Mouse (Mus musculus) left cerebral cortex, postnatal 4 days (tissue): ENCODE results near the gene Tnfsf13b. TPM values are rescaled to one million over a fixed set of nuclear protein-coding genes. Genes with fewer than 3 reads are reported as not detected.

Experiments
- DNase-seq: peaks from one replicate; pipeline ENCODE4 v3.0.0-alpha.2; 2022
- intact Hi-C: fragments of 180-260 bp; cut with DNase I; formaldehyde crosslinking; loops from one replicate; pipeline ENCODE4 v1.15.1; 2025
- total RNA-seq, 2 experiments: library from RNA; stranded (reverse); gene quantifications; 2 replicates each; pipeline ENCODE4 v1.2.3; 2021

The Tnfsf13b gene
- total RNA-seq, 2 experiments from 2014 or later: 1.8 to 1.9 TPM

DNA sequence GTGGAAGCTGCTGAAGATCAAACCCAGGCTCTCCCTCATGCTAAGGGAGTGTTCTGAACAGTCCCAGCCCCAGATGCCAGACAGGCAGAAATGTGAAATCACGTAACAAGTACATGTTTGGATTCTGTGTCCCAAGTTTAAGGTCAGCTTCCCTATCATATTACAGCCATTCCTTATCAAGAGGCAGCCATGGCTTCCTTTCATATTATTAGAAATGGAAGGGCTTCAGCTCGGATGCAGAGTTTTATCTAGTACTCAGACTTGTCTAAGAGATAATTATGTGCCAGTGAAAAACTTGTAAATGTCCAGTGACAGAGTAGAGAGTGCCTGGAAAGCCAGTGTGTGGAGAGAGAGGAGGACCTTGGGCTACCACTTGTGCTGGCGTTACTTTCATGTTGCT is 34.6 kb downstream of the Tnfsf13b start:
- no peak for DNase-seq
- intact Hi-C loops: loop anchor here (5.0 to 10.0 kb wide), 2 partner anchors 361 to 974 kb away; no protein-coding TSS in a partner anchor

- intact Hi-C loops: loop anchor here (5.0 to 10.0 kb wide), 2 partner anchors 358 to 971 kb away; no protein-coding TSS in a partner anchor
- peak; percentile 56 for DNase-seq
These were observed 37.7 kb downstream of the Tnfsf13b start for GRCm38 (mm10) chr8:10043842-10044510.

- intact Hi-C loops: loop anchor here (10.0 kb wide), 1 partner anchor 969 kb away; no protein-coding TSS in a partner anchor
- DNase-seq: no peak
These were observed 39.5 kb downstream of the Tnfsf13b start for GRCm38 (mm10) chr8:10045743-10046142.

GRCm38 (mm10) chr8:10049162-10049561 is 42.9 kb downstream of the Tnfsf13b start:
- intact Hi-C loops: loop anchor here (10.0 kb wide), 1 partner anchor 966 kb away; no protein-coding TSS in a partner anchor
- DNase-seq: peak; percentile 15

DNA sequence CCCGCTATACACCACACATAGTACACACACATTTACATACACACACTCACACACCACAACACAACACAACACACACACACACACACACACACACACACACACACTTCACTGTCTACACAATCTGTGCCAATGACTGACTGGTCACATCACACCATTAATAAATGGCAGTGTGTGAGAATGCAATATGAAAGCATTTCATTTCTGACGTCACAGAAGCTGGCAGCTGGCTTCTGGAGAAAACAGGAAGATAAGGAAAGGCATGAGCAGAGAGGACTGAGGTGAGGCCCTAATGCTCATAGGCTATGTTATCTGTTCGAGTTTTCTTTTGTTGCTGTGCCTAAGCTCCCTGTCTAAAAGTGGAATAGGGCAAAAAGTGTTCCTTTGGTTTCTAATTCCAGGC is 45.3 kb downstream of the Tnfsf13b start:
- no peak for DNase-seq
- intact Hi-C loops: loop anchor here (5.0 kb wide), 2 partner anchors 101 to 116 kb away; partner anchors contain the start of gene Myo16

DNA sequence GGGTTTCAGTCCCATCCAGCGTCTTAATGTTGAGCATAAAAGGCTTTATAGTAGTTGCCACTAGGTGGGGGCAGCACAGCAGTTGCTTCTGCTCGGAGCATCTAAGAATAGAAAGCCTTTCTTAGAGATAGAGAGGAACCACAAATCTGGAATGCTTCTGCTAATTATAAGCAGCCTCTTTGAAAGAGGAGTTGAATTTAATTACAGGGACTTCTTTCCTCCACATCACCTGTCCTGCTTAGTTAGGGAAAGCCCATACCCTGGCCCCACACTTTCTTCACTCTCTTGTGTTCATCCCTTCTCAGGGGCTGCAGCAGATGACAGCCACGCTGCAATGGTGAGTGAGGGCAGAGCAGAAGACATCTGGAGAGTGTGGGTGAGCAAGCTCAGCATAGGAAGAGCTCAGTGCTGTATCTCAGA is 47.3 kb downstream of the Tnfsf13b start:
- DNase-seq: peak; percentile 62
- intact Hi-C loops: loop anchor here (5.0 kb wide), 2 partner anchors 99 to 114 kb away; partner anchors contain the start of gene Myo16

DNA sequence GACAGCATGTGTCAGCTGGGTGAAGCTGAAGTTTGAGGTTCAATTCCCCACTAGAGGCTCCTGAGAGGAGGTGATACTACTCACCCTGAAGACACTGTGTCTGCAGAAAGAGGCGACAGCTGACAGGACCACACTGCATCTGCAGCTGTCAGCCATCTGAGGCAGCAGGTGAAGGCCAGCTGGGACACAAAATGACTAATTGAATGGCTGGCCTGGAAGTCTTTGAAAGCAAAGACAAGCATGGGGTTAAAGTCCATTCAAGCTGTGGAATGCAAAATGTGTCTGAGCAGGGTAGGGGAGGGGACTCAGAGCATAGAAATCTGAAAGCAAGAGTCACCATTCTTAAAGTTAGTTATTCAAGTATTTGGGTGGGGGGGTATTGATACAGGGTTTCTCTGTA is 54.7 kb downstream of the Tnfsf13b start:
- DNase-seq: peak; percentile 4
- intact Hi-C loops: no loop called here

DNA sequence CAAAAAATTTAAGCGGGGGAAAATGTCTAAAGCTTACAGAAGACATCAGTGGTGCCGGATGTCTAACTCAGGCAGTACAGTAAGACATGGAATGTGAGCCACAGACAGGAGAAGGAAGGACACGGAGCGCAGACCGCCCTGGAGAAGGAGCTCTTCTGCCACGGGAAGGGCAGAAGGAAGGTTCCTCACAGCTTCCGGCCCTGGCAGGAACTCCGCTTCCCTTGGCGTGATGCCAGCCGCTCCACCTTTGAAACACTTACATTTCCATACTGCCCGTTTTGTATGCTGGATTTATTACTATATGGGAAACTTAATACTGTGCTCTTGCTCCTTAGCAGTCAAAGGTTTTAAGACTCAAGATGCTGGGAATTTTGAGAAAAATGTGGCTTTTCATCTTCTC is 60.6 kb downstream of the Tnfsf13b start:
- peak; percentile 49 for DNase-seq
- intact Hi-C loops: no loop called here

- DNase-seq: peak; percentile 36
- intact Hi-C loops: no loop called here
These were observed 61.5 kb downstream of the Tnfsf13b start for GRCm38 (mm10) chr8:10067775-10068174.

GRCm38 (mm10) chr8:10072347-10072746 is 66.1 kb downstream of the Tnfsf13b start:
- intact Hi-C loops: no loop called here
- DNase-seq: peak; percentile 18

Other genes starting within 250 kb of the Tnfsf13b start
- 10 to 100 TPM; 84.6 to 84.9 TPM for gene Fam155a, start 235.3 kb upstream of the Tnfsf13b start, total RNA-seq
- not detected for gene Gm10217, start 142.2 kb upstream of the Tnfsf13b start, total RNA-seq
- gene Lig4, start 28.8 kb upstream of the Tnfsf13b start, total RNA-seq: 10 to 100 TPM; 13.8 to 15.3 TPM
- 10 to 100 TPM; 22.0 to 23.2 TPM for gene Abhd13, start 28.8 kb upstream of the Tnfsf13b start, total RNA-seq
- 100 to 1,000 TPM; 117 to 126 TPM for gene Myo16, start 147.4 kb downstream of the Tnfsf13b start, total RNA-seq